Mouse (Mus musculus): ENCODE measurements around the gene Shf.
"Not testable (repeated sequence)": the region's sequence is repeated elsewhere in the genome, so short reads cannot be mapped to it uniquely, and the experiment has no call there.

Gene Shf

GRCm38 (mm10) chr2:122348531-122349131, 20.3 kb downstream of the Shf start:
- peak; percentile 74 for DNase-seq (ENCODE audit: low read depth, low spot score)

- no peak for DNase-seq (ENCODE audit: low read depth, low spot score)
These were observed 21.7 kb downstream of the Shf start for GRCm38 (mm10) chr2:122347257-122347656.

GRCm38 (mm10) chr2:122346164-122346563, 22.8 kb downstream of the Shf start:
- DNase-seq (ENCODE audit: low read depth, low spot score): not testable (repeated sequence)

GRCm38 (mm10) chr2:122345106-122345893, 23.7 kb downstream of the Shf start:
- DNase-seq (ENCODE audit: low read depth, low spot score): no peak

- DNase-seq (ENCODE audit: low read depth, low spot score): no peak
These were observed 31.7 kb downstream of the Shf start for GRCm38 (mm10) chr2:122337291-122337690.

GRCm38 (mm10) chr2:122334170-122334569, 34.8 kb downstream of the Shf start:
- peak; percentile 19 for DNase-seq (ENCODE audit: low read depth, low spot score)

- DNase-seq (ENCODE audit: low read depth, low spot score): no peak
These were observed 36.7 kb downstream of the Shf start for GRCm38 (mm10) chr2:122332222-122332621.

GRCm38 (mm10) chr2:122330317-122330716, 38.6 kb downstream of the Shf start:
- not testable (repeated sequence) for DNase-seq (ENCODE audit: low read depth, low spot score)

- DNase-seq (ENCODE audit: low read depth, low spot score): peak; percentile 21
These were observed 41.0 kb downstream of the Shf start for GRCm38 (mm10) chr2:122327986-122328385.

GRCm38 (mm10) chr2:122325361-122325760, 43.6 kb downstream of the Shf start:
- DNase-seq (ENCODE audit: low read depth, low spot score): no peak

- no peak for DNase-seq (ENCODE audit: low read depth, low spot score)
These were observed 44.4 kb downstream of the Shf start for GRCm38 (mm10) chr2:122324586-122324985.

- DNase-seq (ENCODE audit: low read depth, low spot score): no peak
These were observed 45.0 kb downstream of the Shf start for GRCm38 (mm10) chr2:122323960-122324359.

- DNase-seq (ENCODE audit: low read depth, low spot score): peak; percentile 28
These were observed 51.6 kb downstream of the Shf start for GRCm38 (mm10) chr2:122317384-122317783.

- DNase-seq (ENCODE audit: low read depth, low spot score): no peak
These were observed 53.6 kb downstream of the Shf start, which contains the start of gene Duox1 for GRCm38 (mm10) chr2:122315372-122315771. Gene Duox1 (plus strand): TSS chr2:122315672.

- no peak for DNase-seq (ENCODE audit: low read depth, low spot score)
These were observed 55.4 kb downstream of the Shf start, which contains the start of gene Duoxa1 for GRCm38 (mm10) chr2:122313536-122313935. Gene Duoxa1 (minus strand): TSS chr2:122313730.

- no peak for DNase-seq (ENCODE audit: low read depth, low spot score)
These were observed 56.1 kb downstream of the Shf start for GRCm38 (mm10) chr2:122312722-122313417.

GRCm38 (mm10) chr2:122311561-122311960, 57.4 kb downstream of the Shf start:
- no peak for DNase-seq (ENCODE audit: low read depth, low spot score)

GRCm38 (mm10) chr2:122309647-122310046, 59.3 kb downstream of the Shf start:
- no peak for DNase-seq (ENCODE audit: low read depth, low spot score)

- DNase-seq (ENCODE audit: low read depth, low spot score): no peak
These were observed 62.8 kb downstream of the Shf start for GRCm38 (mm10) chr2:122306184-122306583.

- no peak for DNase-seq (ENCODE audit: low read depth, low spot score)
These were observed 63.7 kb downstream of the Shf start for GRCm38 (mm10) chr2:122305097-122305892.

- DNase-seq (ENCODE audit: low read depth, low spot score): no peak
These were observed 64.4 kb downstream of the Shf start for GRCm38 (mm10) chr2:122304544-122304943.

Data from skeletal muscle tissue, adult 2 months (tissue).